ENCODE assay signal across 24 mouse cellular contexts in genomic region chr2:30768529-30768928, GRCm38 (mm10). TPM values are rescaled to one million over a fixed set of nuclear protein-coding genes. Genes with fewer than 3 reads are reported as not detected.
DNase-seq lines count a peak whose midpoint lies in the region; ATAC-seq and TF ChIP-seq lines count a peak whose summit lies in the region.
"Had no signal": no experiment of that assay in that cellular context is flagged by ENCODE, and none has a peak within 500 bp of the region (broad histone marks: within the 10 kb centered on the region; RNA-seq: fewer than 3 reads in every experiment).

No protein-coding gene starts in this region.

- H3K36me3 ChIP-seq in heart, embryonic 12.5 days = no peaks in the 10 kb centered on the region
- no peaks in the 10 kb centered on the region; the same call in 1 of the 2 replicates for H3K36me3 ChIP-seq in embryonic facial prominence, embryonic 10.5 days (replicated peaks)
- no peaks in the 10 kb centered on the region for H3K36me3 ChIP-seq in forebrain, embryonic 14.5 days (ENCODE audit: control insufficient read depth, insufficient read depth, low read length)
- no peaks in the 10 kb centered on the region for H3K36me3 ChIP-seq in midbrain, embryonic 16.5 days (ENCODE audit: control insufficient read depth, insufficient read depth, low read length)
- H3K36me3 ChIP-seq: embryonic facial prominence, embryonic 15.5 days; heart, embryonic 10.5 days; limb, embryonic 12.5 days had no signal

- TF ChIP-seq CTCF in layer of hippocampus, adult 2 months (conservative IDR thresholded peaks at IDR 0.05) = no peak

- H3K4me1 ChIP-seq in heart, embryonic 12.5 days (replicated peaks) = peaks cover 35% of the 10 kb centered on the region
- H3K4me1 ChIP-seq in embryonic facial prominence, embryonic 10.5 days = peaks cover 54% of the 10 kb centered on the region
- H3K4me1 ChIP-seq in forebrain, embryonic 14.5 days (ENCODE audit: control insufficient read depth, insufficient read depth, low read length) = peaks cover 17% of the 10 kb centered on the region
- peaks cover 21% of the 10 kb centered on the region for H3K4me1 ChIP-seq in midbrain, embryonic 16.5 days (ENCODE audit: control insufficient read depth, insufficient read depth, low read length)

- H3K9ac ChIP-seq in heart, embryonic 12.5 days = 0 out of 2 replicates have a peak overlapping the region, but pooled peaks have one; percentile 11
- no peak overlapping the region for H3K9ac ChIP-seq in forebrain, embryonic 14.5 days (ENCODE audit: low read length)
- H3K9ac ChIP-seq in midbrain, embryonic 16.5 days (ENCODE audit: low read depth, low read length) = no peak overlapping the region
- H3K9ac ChIP-seq: embryonic facial prominence, embryonic 15.5 days; limb, embryonic 12.5 days; liver, embryonic 14.5 days had no signal

- WGBS in heart, embryonic 12.5 days = 72% methylated on average over 5 of the region's 5 CpGs
- 89% methylated on average over 5 of the region's 5 CpGs for WGBS in embryonic facial prominence, embryonic 10.5 days
- 66% methylated on average over 5 of the region's 5 CpGs for WGBS in forebrain, embryonic 14.5 days
- 80% methylated on average over 5 of the region's 5 CpGs for WGBS in midbrain, embryonic 16.5 days

- no peak for ATAC-seq in heart, embryonic 12.5 days (ENCODE audit: insufficient number of reproducible peaks, low FRiP score)
- no peak for ATAC-seq in forebrain, embryonic 14.5 days
- ATAC-seq in midbrain, embryonic 16.5 days = no peak
- ATAC-seq: intestine, embryonic 16.5 days had no signal

- no peak overlapping the region for H3K27ac ChIP-seq in heart, embryonic 12.5 days (ENCODE audit: poor library complexity, severe bottlenecking)
- H3K27ac ChIP-seq in layer of hippocampus, adult 2 months = peak overlapping the region; percentile 62; the same call in 1 of the 2 replicates
- H3K27ac ChIP-seq in embryonic facial prominence, embryonic 10.5 days (replicated peaks) = peak overlapping the region; percentile 64; the same call in 1 of the 2 replicates
- 0 out of 2 replicates have a peak overlapping the region, but pooled peaks have one; percentile 11 for H3K27ac ChIP-seq in forebrain, embryonic 14.5 days (ENCODE audit: low read depth, low read length)
- H3K27ac ChIP-seq in midbrain, embryonic 16.5 days (ENCODE audit: low read length) = no peak overlapping the region
- H3K27ac ChIP-seq: embryonic facial prominence, embryonic 15.5 days; limb, embryonic 12.5 days; liver, embryonic 14.5 days had no signal

- no peak overlapping the region for H3K4me2 ChIP-seq in heart, embryonic 12.5 days
- H3K4me2 ChIP-seq in forebrain, embryonic 14.5 days (ENCODE audit: low read length) = no peak overlapping the region
- no peak overlapping the region for H3K4me2 ChIP-seq in midbrain, embryonic 16.5 days (ENCODE audit: low read length)
- H3K4me2 ChIP-seq: embryonic facial prominence, embryonic 15.5 days; limb, embryonic 12.5 days; midbrain, embryonic 11.5 days had no signal

- H3K27me3 ChIP-seq in heart, embryonic 12.5 days (replicated peaks) = no peaks in the 10 kb centered on the region
- H3K27me3 ChIP-seq in embryonic facial prominence, embryonic 10.5 days (replicated peaks; ENCODE audit: low read depth, poor library complexity, severe bottlenecking) = 0 out of 2 replicates have a peak, but pooled peaks cover 7% of the 10 kb centered on the region
- no peaks in the 10 kb centered on the region for H3K27me3 ChIP-seq in forebrain, embryonic 14.5 days (replicated peaks; ENCODE audit: control insufficient read depth, insufficient read depth, low read length)
- H3K27me3 ChIP-seq in midbrain, embryonic 16.5 days (ENCODE audit: control insufficient read depth, insufficient read depth, low read depth, low read length) = no peaks in the 10 kb centered on the region
- H3K27me3 ChIP-seq: embryonic facial prominence, embryonic 15.5 days had no signal

- peaks cover 3% of the 10 kb centered on the region; the same call in 1 of the 2 replicates for H3K9me3 ChIP-seq in heart, embryonic 12.5 days (replicated peaks)
- peaks cover 11% of the 10 kb centered on the region for H3K9me3 ChIP-seq in embryonic facial prominence, embryonic 10.5 days
- no peaks in the 10 kb centered on the region for H3K9me3 ChIP-seq in forebrain, embryonic 14.5 days (replicated peaks; ENCODE audit: control insufficient read depth, low read length)
- H3K9me3 ChIP-seq in midbrain, embryonic 16.5 days (replicated peaks; ENCODE audit: control insufficient read depth, low read length, poor library complexity, severe bottlenecking) = 0 out of 2 replicates have a peak, but pooled peaks cover 3% of the 10 kb centered on the region
- H3K9me3 ChIP-seq: embryonic facial prominence, embryonic 15.5 days; heart, embryonic 10.5 days had no signal

- no peak overlapping the region for H3K4me3 ChIP-seq in heart, embryonic 12.5 days
- no peak overlapping the region for H3K4me3 ChIP-seq in layer of hippocampus, adult 2 months
- no peak overlapping the region for H3K4me3 ChIP-seq in embryonic facial prominence, embryonic 10.5 days
- H3K4me3 ChIP-seq in forebrain, embryonic 14.5 days (ENCODE audit: low read depth, low read length) = no peak overlapping the region
- no peak overlapping the region for H3K4me3 ChIP-seq in midbrain, embryonic 16.5 days (ENCODE audit: low read depth, low read length)
- H3K4me3 ChIP-seq: embryonic facial prominence, embryonic 15.5 days; heart, embryonic 10.5 days; left cerebral cortex, adult 2 months; limb, embryonic 12.5 days; myocyte had no signal

- no peak for DNase-seq in heart, adult 18-20 months
- no peak for DNase-seq in layer of hippocampus, adult 2 months (ENCODE audit: low spot score in 2 of 2)
- DNase-seq in layer of hippocampus, adult 8-10 months (ENCODE audit: low spot score in 2 of 2) = no peak
- DNase-seq in embryonic facial prominence, embryonic 10.5 days (ENCODE audit: low spot score) = no peak
- DNase-seq in forebrain, embryonic 14.5 days (ENCODE audit: low spot score) = no peak
- DNase-seq in thymus, postnatal 14 days = no peak
- DNase-seq: cerebellum, adult 11-12 months; cerebellum, adult 9-11 months; gastrocnemius, postnatal 14 days; heart, postnatal 36 days; kidney, adult 8-10 months; kidney, postnatal 10 days had no signal

RNA-seq across cellular contexts. Expression of gene 1700001O22Rik, which starts 34.9 kb away (rescaled TPM):
- 1.0 and 2.2 TPM in 2 replicates for polyA plus RNA-seq in heart, embryonic 12.5 days (2016; fragmentation: Nextera tagmentation; extraction: Ambion mirVana)
- under 1 TPM; 0.49 to 0.74 TPM for total RNA-seq in heart, adult 18-20 months (2021)
- total RNA-seq in layer of hippocampus, adult 2 months (2021) = 1 to 10 TPM; 4.9 to 5.4 TPM
- total RNA-seq in layer of hippocampus, adult 8-10 months (2022) = 10 to 100 TPM in 1 of 4 experiments, 1 to 10 TPM in 3; 6.1 to 12.4 (median 7.1) TPM
- polyA plus RNA-seq in embryonic facial prominence, embryonic 10.5 days (2016; fragmentation: Nextera tagmentation; extraction: Ambion mirVana) = 2.4 and 3.1 TPM in 2 replicates
- 2.4 and 2.7 TPM in 2 replicates for polyA plus RNA-seq in forebrain, embryonic 14.5 days (2014; fragmentation: Nextera tagmentation; extraction: Ambion mirVana)
- 0.99 and 2.1 TPM in 2 replicates for polyA plus RNA-seq in midbrain, embryonic 16.5 days (2015; fragmentation: Nextera tagmentation; extraction: Ambion mirVana)
- total RNA-seq: granulocyte monocyte progenitor cell, adult 5-6 weeks; megakaryocyte, adult 5-6 weeks had no signal
- polyA plus RNA-seq: liver, embryonic 14.5 days had no signal

RNA-seq across cellular contexts. Expression of gene Ntmt1, which starts 39.1 kb away (rescaled TPM):
- polyA plus RNA-seq in heart, embryonic 12.5 days (2016; fragmentation: Nextera tagmentation; extraction: Ambion mirVana) = 77.2 and 78.8 TPM in 2 replicates
- total RNA-seq in heart, adult 18-20 months (2021) = 10 to 100 TPM; 22.6 to 29.2 TPM
- 10 to 100 TPM; 33.1 to 33.5 TPM for total RNA-seq in layer of hippocampus, adult 2 months (2021)
- 10 to 100 TPM; 29.6 to 33.4 (median 32.3) TPM for total RNA-seq in layer of hippocampus, adult 8-10 months (2022)
- 134 and 135 TPM in 2 replicates for polyA plus RNA-seq in embryonic facial prominence, embryonic 10.5 days (2016; fragmentation: Nextera tagmentation; extraction: Ambion mirVana)
- 128 and 139 TPM in 2 replicates for polyA plus RNA-seq in forebrain, embryonic 14.5 days (2014; fragmentation: Nextera tagmentation; extraction: Ambion mirVana)
- 105 and 109 TPM in 2 replicates for polyA plus RNA-seq in midbrain, embryonic 16.5 days (2015; fragmentation: Nextera tagmentation; extraction: Ambion mirVana)

Comparison
In these comparisons a context has a peak if more than half of its experiments do, and no peak if none do; other contexts are left out.
1. H3K27ac ChIP-seq: peak in layer of hippocampus, adult 2 months (single experiment), embryonic facial prominence, embryonic 10.5 days (single experiment) and forebrain, embryonic 14.5 days (single experiment); none in heart, embryonic 12.5 days (single experiment) and midbrain, embryonic 16.5 days (single experiment).